Comparison of ENCODE assay signal across 28 mouse cellular contexts in the genomic region with DNA sequence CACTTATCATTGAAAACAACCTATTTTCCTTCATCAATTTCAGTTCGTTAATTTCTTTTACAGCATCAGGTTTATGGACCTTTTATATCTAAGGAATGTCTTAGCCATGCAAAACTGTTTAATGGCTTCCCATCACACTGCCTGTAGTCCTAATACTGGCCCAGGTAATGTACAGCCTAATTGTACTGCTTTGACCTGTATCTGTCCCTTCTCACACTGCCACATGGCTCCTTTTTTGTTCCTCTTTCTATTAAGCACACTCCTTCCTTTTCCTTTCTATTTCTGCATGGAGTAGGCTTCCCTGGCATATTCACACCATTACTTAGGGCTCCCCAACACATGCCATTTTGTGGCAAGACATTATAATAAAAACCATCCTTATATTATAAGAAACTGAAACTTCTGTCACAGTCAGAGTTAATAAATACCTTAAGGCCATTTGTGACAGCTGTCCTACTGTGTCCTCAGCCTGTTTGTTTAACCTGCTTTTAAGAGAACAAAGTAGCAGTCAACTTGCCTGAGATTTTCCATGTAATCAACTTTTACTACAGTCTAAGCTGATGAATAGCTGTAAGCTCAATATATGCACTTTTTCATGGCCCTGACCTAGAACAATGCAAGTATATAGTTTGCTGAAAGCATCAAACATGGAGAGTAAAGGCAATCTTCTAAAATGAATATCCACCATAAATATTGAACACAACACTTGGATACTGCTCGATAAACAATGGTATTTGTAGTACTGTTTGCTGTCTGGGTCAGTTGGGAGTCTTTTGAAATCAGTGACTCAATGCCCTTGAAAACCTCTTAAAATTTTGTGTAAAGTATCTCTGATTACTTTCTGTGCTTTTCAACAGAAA. TPM values are rescaled to one million over a fixed set of nuclear protein-coding genes. Genes with fewer than 3 reads are reported as not detected.
A peak's percentile ranks its signal among the peaks of the same experiment; 100 is the strongest.
DNase-seq lines count a peak whose midpoint lies in the region; ATAC-seq lines count a peak whose summit lies in the region.
"Had no signal": no experiment of that assay in that cellular context is flagged by ENCODE, and none has a peak within 500 bp of the region (broad histone marks: within the 10 kb centered on the region; RNA-seq: fewer than 3 reads in every experiment).

No protein-coding gene starts in this region.

- peaks cover 22% of the 10 kb centered on the region for H3K4me1 ChIP-seq in limb, embryonic 12.5 days (replicated peaks)
- peaks cover 6% of the 10 kb centered on the region; the same call in 1 of the 2 replicates for H3K4me1 ChIP-seq in limb, embryonic 10.5 days
- H3K4me1 ChIP-seq in neural tube, embryonic 13.5 days (replicated peaks), result peaks cover 38% of the 10 kb centered on the region
- H3K4me1 ChIP-seq in neural tube, embryonic 15.5 days, result peaks cover 24% of the 10 kb centered on the region
- H3K4me1 ChIP-seq in intestine, embryonic 16.5 days (ENCODE audit: control insufficient read depth, insufficient read depth, low read length), result 0 out of 2 replicates have a peak, but pooled peaks cover 6% of the 10 kb centered on the region

- H3K36me3 ChIP-seq in limb, embryonic 12.5 days, result no peaks in the 10 kb centered on the region
- H3K36me3 ChIP-seq in limb, embryonic 10.5 days, result no peaks in the 10 kb centered on the region
- no peaks in the 10 kb centered on the region for H3K36me3 ChIP-seq in neural tube, embryonic 13.5 days
- H3K36me3 ChIP-seq in neural tube, embryonic 15.5 days, result no peaks in the 10 kb centered on the region
- H3K36me3 ChIP-seq in intestine, embryonic 16.5 days (ENCODE audit: control insufficient read depth, insufficient read depth, low read length), result no peaks in the 10 kb centered on the region
- H3K36me3 ChIP-seq: embryonic facial prominence, embryonic 12.5 days; heart, embryonic 12.5 days; hindbrain, embryonic 10.5 days; hindbrain, embryonic 15.5 days; kidney, embryonic 15.5 days; liver, embryonic 13.5 days; midbrain, embryonic 13.5 days had no signal

- no peak for DNase-seq in limb, embryonic 10.5 days (ENCODE audit: low spot score)
- DNase-seq in cerebellum, postnatal 36 days, result no peak
- DNase-seq: adrenal gland, postnatal 10 days; cerebellum, adult 8-10 months; cerebellum, postnatal 25 days; embryo, embryonic 11 days; gastrocnemius, postnatal 25 days; heart, adult 2 months; kidney, adult 18-20 months; kidney, postnatal 25 days; liver, embryonic 13.5 days; lung, embryonic 14.5 days; thymus, adult 18-20 months; thymus, postnatal 25 days had no signal

- peak overlapping the region; percentile 69; the same call in 1 of the 2 replicates for H3K27ac ChIP-seq in limb, embryonic 12.5 days
- H3K27ac ChIP-seq in limb, embryonic 10.5 days, result no peak overlapping the region
- H3K27ac ChIP-seq in neural tube, embryonic 13.5 days (replicated peaks), result no peak overlapping the region
- no peak overlapping the region for H3K27ac ChIP-seq in neural tube, embryonic 15.5 days (replicated peaks)
- no peak overlapping the region for H3K27ac ChIP-seq in intestine, embryonic 16.5 days (ENCODE audit: low read length)
- H3K27ac ChIP-seq: embryonic facial prominence, embryonic 12.5 days; heart, adult 2 months; hindbrain, embryonic 10.5 days; hindbrain, embryonic 15.5 days; kidney, embryonic 15.5 days; liver, embryonic 13.5 days; midbrain, embryonic 13.5 days; stomach, postnatal 0 days had no signal

- WGBS in limb, embryonic 12.5 days, result 89% methylated on average over 2 of the region's 2 CpGs
- WGBS in limb, embryonic 10.5 days, result 91% methylated on average over 2 of the region's 2 CpGs
- WGBS in neural tube, embryonic 13.5 days, result 63% methylated on average over 2 of the region's 2 CpGs
- WGBS in neural tube, embryonic 15.5 days, result 62% methylated on average over 2 of the region's 2 CpGs
- WGBS in intestine, embryonic 16.5 days, result 81% methylated on average over 2 of the region's 2 CpGs

- H3K9me3 ChIP-seq in limb, embryonic 12.5 days, result no peaks in the 10 kb centered on the region
- H3K9me3 ChIP-seq in limb, embryonic 10.5 days (replicated peaks), result no peaks in the 10 kb centered on the region
- no peaks in the 10 kb centered on the region for H3K9me3 ChIP-seq in neural tube, embryonic 13.5 days
- no peaks in the 10 kb centered on the region for H3K9me3 ChIP-seq in neural tube, embryonic 15.5 days (replicated peaks)
- no peaks in the 10 kb centered on the region for H3K9me3 ChIP-seq in intestine, embryonic 16.5 days (ENCODE audit: control insufficient read depth, low read length)
- H3K9me3 ChIP-seq: embryonic facial prominence, embryonic 12.5 days; heart, embryonic 12.5 days; hindbrain, embryonic 10.5 days; hindbrain, embryonic 15.5 days; kidney, embryonic 15.5 days; liver, embryonic 13.5 days; midbrain, embryonic 13.5 days had no signal

- no peaks in the 10 kb centered on the region for H3K27me3 ChIP-seq in limb, embryonic 12.5 days
- no peaks in the 10 kb centered on the region for H3K27me3 ChIP-seq in limb, embryonic 10.5 days (ENCODE audit: low read depth, poor library complexity, severe bottlenecking)
- no peaks in the 10 kb centered on the region for H3K27me3 ChIP-seq in neural tube, embryonic 13.5 days
- H3K27me3 ChIP-seq in neural tube, embryonic 15.5 days (replicated peaks), result no peaks in the 10 kb centered on the region
- no peaks in the 10 kb centered on the region for H3K27me3 ChIP-seq in intestine, embryonic 16.5 days (replicated peaks; ENCODE audit: control insufficient read depth, insufficient read depth, low read length)
- H3K27me3 ChIP-seq: embryonic facial prominence, embryonic 12.5 days; heart, embryonic 12.5 days; hindbrain, embryonic 15.5 days; kidney, embryonic 15.5 days; liver, embryonic 13.5 days; midbrain, embryonic 13.5 days had no signal

- no peak overlapping the region for H3K9ac ChIP-seq in limb, embryonic 12.5 days (replicated peaks)
- no peak overlapping the region for H3K9ac ChIP-seq in neural tube, embryonic 13.5 days
- no peak overlapping the region for H3K9ac ChIP-seq in neural tube, embryonic 15.5 days (replicated peaks)
- no peak overlapping the region for H3K9ac ChIP-seq in intestine, embryonic 16.5 days (ENCODE audit: low read depth, low read length)
- H3K9ac ChIP-seq: embryonic facial prominence, embryonic 12.5 days; heart, embryonic 12.5 days; hindbrain, embryonic 15.5 days; kidney, embryonic 15.5 days; liver, embryonic 13.5 days; lung, embryonic 14.5 days; midbrain, embryonic 13.5 days had no signal

- H3K4me2 ChIP-seq in limb, embryonic 12.5 days, result no peak overlapping the region
- H3K4me2 ChIP-seq in neural tube, embryonic 13.5 days, result no peak overlapping the region
- H3K4me2 ChIP-seq in neural tube, embryonic 15.5 days, result no peak overlapping the region
- H3K4me2 ChIP-seq in intestine, embryonic 16.5 days (ENCODE audit: low read depth, low read length), result no peak overlapping the region
- H3K4me2 ChIP-seq: embryonic facial prominence, embryonic 12.5 days; heart, embryonic 12.5 days; hindbrain, embryonic 15.5 days; kidney, embryonic 15.5 days; liver, embryonic 13.5 days; lung, embryonic 14.5 days; midbrain, embryonic 13.5 days had no signal

- ATAC-seq in limb, embryonic 12.5 days (ENCODE audit: insufficient number of reproducible peaks, insufficient read depth, low FRiP score, low TSS enrichment, low read depth), result no peak
- ATAC-seq in neural tube, embryonic 13.5 days (ENCODE audit: low read depth), result peak; percentile 50; the same call in 1 of the 2 replicates
- ATAC-seq in neural tube, embryonic 15.5 days (ENCODE audit: low FRiP score), result no peak
- peak; percentile 27 to 42; a peak in 1 of 4 replicates for ATAC-seq in hematopoietic stem cell, adult 5-6 weeks (replicated peaks in 1 of 2; ENCODE audit: insufficient read depth in 1 of 2, low FRiP score in 2 of 2, low TSS enrichment in 1 of 2, low read depth in 1 of 2, poor library complexity in 2 of 2, severe bottlenecking in 2 of 2)
- ATAC-seq in intestine, embryonic 16.5 days, result no peak
- ATAC-seq: forebrain, embryonic 14.5 days; inflammation-experienced regulatory T-cells, adult 6 months; midbrain, embryonic 13.5 days had no signal

- no peak overlapping the region for H3K4me3 ChIP-seq in limb, embryonic 12.5 days (replicated peaks)
- no peak overlapping the region for H3K4me3 ChIP-seq in limb, embryonic 10.5 days
- no peak overlapping the region for H3K4me3 ChIP-seq in neural tube, embryonic 13.5 days
- H3K4me3 ChIP-seq in neural tube, embryonic 15.5 days (replicated peaks), result no peak overlapping the region
- H3K4me3 ChIP-seq in intestine, embryonic 16.5 days (ENCODE audit: low read length), result no peak overlapping the region
- H3K4me3 ChIP-seq: embryonic facial prominence, embryonic 12.5 days; heart, adult 2 months; heart, embryonic 12.5 days; hindbrain, embryonic 10.5 days; hindbrain, embryonic 15.5 days; kidney, embryonic 15.5 days; liver, embryonic 13.5 days; midbrain, embryonic 13.5 days had no signal

RNA-seq across cellular contexts. Expression of gene Tmem30a, which starts 8.1 kb away (rescaled TPM):
- polyA plus RNA-seq in limb, embryonic 12.5 days (2016; fragmentation: Nextera tagmentation; extraction: Ambion mirVana), result 46.9 and 48.5 TPM in 2 replicates
- polyA plus RNA-seq in limb, embryonic 10.5 days (2016; fragmentation: Nextera tagmentation; extraction: Ambion mirVana), result 43.0 and 45.0 TPM in 2 replicates
- polyA plus RNA-seq in neural tube, embryonic 13.5 days (2015; fragmentation: Nextera tagmentation; extraction: Ambion mirVana), result 111 and 122 TPM in 2 replicates
- 114 and 129 TPM in 2 replicates for polyA plus RNA-seq in neural tube, embryonic 15.5 days (2015; fragmentation: Nextera tagmentation; extraction: Ambion mirVana)
- 106 and 117 TPM in 2 replicates for total RNA-seq in hematopoietic stem cell, adult 5-6 weeks (2017)
- polyA plus RNA-seq in intestine, embryonic 16.5 days (2015; fragmentation: Nextera tagmentation; extraction: Ambion mirVana), result 58.0 and 64.2 TPM in 2 replicates

RNA-seq across cellular contexts. Expression of gene Cox7a2, which starts 25.5 kb away (rescaled TPM):
- 626 and 661 TPM in 2 replicates for polyA plus RNA-seq in limb, embryonic 12.5 days (2016; fragmentation: Nextera tagmentation; extraction: Ambion mirVana)
- 670 and 730 TPM in 2 replicates for polyA plus RNA-seq in limb, embryonic 10.5 days (2016; fragmentation: Nextera tagmentation; extraction: Ambion mirVana)
- polyA plus RNA-seq in neural tube, embryonic 13.5 days (2015; fragmentation: Nextera tagmentation; extraction: Ambion mirVana), result 881 and 912 TPM in 2 replicates
- polyA plus RNA-seq in neural tube, embryonic 15.5 days (2015; fragmentation: Nextera tagmentation; extraction: Ambion mirVana), result 849 and 1,018 TPM in 2 replicates
- total RNA-seq in hematopoietic stem cell, adult 5-6 weeks (2017), result 59.7 and 131 TPM in 2 replicates
- polyA plus RNA-seq in intestine, embryonic 16.5 days (2015; fragmentation: Nextera tagmentation; extraction: Ambion mirVana), result 950 and 971 TPM in 2 replicates

Comparison
In these comparisons a context has a peak if more than half of its experiments do, and no peak if none do; other contexts are left out.
1. ATAC-seq: peak in neural tube, embryonic 13.5 days (single experiment) and hematopoietic stem cell, adult 5-6 weeks (2 of 2); none in limb, embryonic 12.5 days (single experiment), neural tube, embryonic 15.5 days (single experiment) and intestine, embryonic 16.5 days (single experiment).